Mouse (Mus musculus): ENCODE data around the gene Dupd1. TPM values are rescaled to one million over a fixed set of nuclear protein-coding genes. Genes with fewer than 3 reads are reported as not detected.

The Dupd1 gene
- polyA plus RNA-seq, 1 experiment from 2014 or later: 0.24 TPM

DNA sequence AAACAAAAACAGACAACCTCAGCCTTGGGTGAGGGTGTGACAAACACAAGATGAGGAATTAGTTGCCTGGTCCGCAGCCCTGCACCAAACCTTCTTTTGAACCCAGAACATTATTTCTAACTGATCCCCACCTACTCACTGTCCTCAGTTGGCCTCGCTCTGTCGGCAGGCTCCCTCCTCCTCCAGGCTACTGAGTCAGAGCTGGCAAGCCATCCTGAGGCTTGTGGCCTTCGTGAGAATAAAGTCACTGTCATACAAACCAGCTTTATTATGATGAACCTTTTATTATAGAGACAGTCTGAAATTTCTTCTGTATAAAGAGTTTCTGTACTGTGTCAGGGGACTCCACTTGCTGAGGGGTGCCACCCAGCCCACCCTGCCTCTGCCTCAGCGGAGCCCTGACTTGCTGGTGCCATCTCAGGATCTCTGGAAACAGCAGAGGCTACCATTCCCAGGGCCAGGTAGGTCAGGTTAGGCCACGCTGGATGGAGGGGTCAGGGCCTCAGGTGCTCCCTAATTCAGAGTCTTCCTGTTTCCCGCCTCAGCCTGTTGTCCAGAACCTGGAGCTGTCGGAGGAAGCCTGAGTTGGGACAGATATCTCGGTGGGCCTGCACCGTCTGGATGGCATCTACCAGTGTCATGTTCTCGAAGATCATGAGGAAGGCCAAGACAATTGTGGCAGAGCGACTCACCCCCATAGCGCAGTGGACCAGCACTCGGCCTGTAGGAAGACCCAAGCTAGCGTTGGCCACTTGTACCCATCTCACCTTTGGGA is 18.9 kb upstream of the Dupd1 start:
- Histone ChIP-seq H3K4me1 (replicated peaks; ENCODE audit: control insufficient read depth, insufficient read depth, low read length) (no peaks in the 10 kb centered on the region), H3K9ac (replicated peaks; ENCODE audit: low read depth, low read length) (no peak overlapping the region), H3K27ac (ENCODE audit: low read length) (no peak overlapping the region), H3K4me2 (ENCODE audit: low read length) (no peak overlapping the region), H3K9me3 (ENCODE audit: control insufficient read depth, low read length) (peaks cover 3% of the 10 kb centered on the region; the same call in 1 of the 2 replicates), H3K36me3 (ENCODE audit: control insufficient read depth, insufficient read depth) (no peaks in the 10 kb centered on the region), H3K27me3 (replicated peaks; ENCODE audit: control insufficient read depth, insufficient read depth, low read length) (no peaks in the 10 kb centered on the region), H3K4me3 (replicated peaks; ENCODE audit: low read length) (no peak overlapping the region)
- no peak for ATAC-seq
- 92% methylated on average over 15 of the region's 15 CpGs for WGBS

DNA sequence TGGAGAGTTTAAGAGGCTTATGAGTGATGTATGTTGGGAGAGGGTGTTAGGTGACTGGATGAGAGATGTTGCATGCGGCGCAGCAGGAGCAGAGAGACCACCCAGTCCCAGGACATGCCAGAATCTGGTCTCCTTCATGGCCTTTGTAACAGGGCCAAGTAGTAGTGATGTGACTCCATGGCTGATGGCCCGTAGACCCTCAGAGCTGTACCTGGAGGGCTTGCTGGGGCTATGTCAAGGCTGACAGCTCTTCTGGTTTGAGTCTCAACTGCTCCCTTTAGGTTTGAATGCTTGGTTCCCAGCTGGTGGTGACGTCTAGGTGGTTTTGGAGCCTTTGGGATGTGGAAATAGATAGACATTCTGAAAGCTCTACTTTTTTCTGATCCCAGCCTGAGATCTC is 15.6 kb upstream of the Dupd1 start:
- ATAC-seq: no peak
- no peak overlapping the region for H3K9ac ChIP-seq (replicated peaks; ENCODE audit: low read depth, low read length)
- 89% methylated on average over 4 of the region's 4 CpGs for WGBS

DNA sequence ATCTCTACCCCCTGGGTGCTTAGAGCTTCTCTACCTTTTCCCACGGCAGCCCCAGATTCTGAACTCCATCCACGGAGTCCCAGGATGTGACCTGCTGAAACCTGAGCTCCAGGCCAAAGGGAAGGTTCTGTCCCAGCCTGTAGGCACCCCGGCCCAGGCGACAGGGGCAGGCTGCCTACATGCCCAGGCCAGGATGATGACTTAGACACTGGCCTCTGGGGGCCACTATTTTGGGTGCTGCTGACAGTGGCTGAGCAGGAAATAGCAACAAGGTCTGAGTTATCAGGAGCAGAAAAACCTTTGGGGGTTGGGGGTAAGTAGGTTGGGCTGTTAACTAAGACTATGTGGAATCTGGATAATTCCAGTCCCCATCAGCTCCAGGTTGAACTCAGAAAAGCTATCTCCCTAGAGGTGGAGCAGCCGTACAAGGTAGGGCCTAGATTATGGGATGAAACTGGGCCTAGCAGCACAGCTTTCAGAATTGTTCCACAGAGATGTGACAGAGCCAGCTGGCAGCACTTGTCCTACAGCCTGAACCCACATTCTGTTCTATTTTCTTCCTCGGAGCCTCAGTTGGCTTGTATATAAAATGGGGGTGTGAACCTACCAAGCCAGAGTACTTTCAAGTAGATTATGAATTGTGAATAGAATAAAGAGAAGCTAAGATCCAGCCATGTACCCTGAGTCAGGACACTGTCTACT is 14.8 kb upstream of the Dupd1 start:
- WGBS: 78% methylated on average over 6 of the region's 6 CpGs

More for the DNA sequence above, 15.6 kb upstream of the Dupd1 start:
- Histone ChIP-seq H3K27me3 (replicated peaks; ENCODE audit: control insufficient read depth, insufficient read depth, low read length) (no peaks in the 10 kb centered on the region), H3K36me3 (ENCODE audit: control insufficient read depth, insufficient read depth) (no peaks in the 10 kb centered on the region), H3K4me3 (replicated peaks; ENCODE audit: low read length) (no peak overlapping the region), H3K4me1 (replicated peaks; ENCODE audit: control insufficient read depth, insufficient read depth, low read length) (no peaks in the 10 kb centered on the region), H3K27ac (ENCODE audit: low read length) (no peak overlapping the region), H3K4me2 (ENCODE audit: low read length) (no peak overlapping the region), H3K9me3 (ENCODE audit: control insufficient read depth, low read length) (peaks cover 3% of the 10 kb centered on the region; the same call in 1 of the 2 replicates)

GRCm38 (mm10) chr14:21722021-21722698 is 7.8 kb upstream of the Dupd1 start:
- H3K36me3 ChIP-seq (ENCODE audit: control insufficient read depth, insufficient read depth): no peaks in the 10 kb centered on the region
- H3K9ac ChIP-seq (replicated peaks; ENCODE audit: low read depth, low read length): no peak overlapping the region
- WGBS: 48% methylated on average over 8 of the region's 8 CpGs
- H3K4me2 ChIP-seq (ENCODE audit: low read length): no peak overlapping the region
- H3K27ac ChIP-seq (ENCODE audit: low read length): no peak overlapping the region
- H3K9me3 ChIP-seq (ENCODE audit: control insufficient read depth, low read length): no peaks in the 10 kb centered on the region
- H3K4me3 ChIP-seq (replicated peaks; ENCODE audit: low read length): no peak overlapping the region
- no peaks in the 10 kb centered on the region for H3K27me3 ChIP-seq (replicated peaks; ENCODE audit: control insufficient read depth, insufficient read depth, low read length)
- no peak for ATAC-seq
- H3K4me1 ChIP-seq (replicated peaks; ENCODE audit: control insufficient read depth, insufficient read depth, low read length): peaks cover 8% of the 10 kb centered on the region

More for the DNA sequence above, 14.8 kb upstream of the Dupd1 start:
- Histone ChIP-seq H3K4me3 (replicated peaks; ENCODE audit: low read length) (no peak overlapping the region), H3K4me1 (replicated peaks; ENCODE audit: control insufficient read depth, insufficient read depth, low read length) (no peaks in the 10 kb centered on the region), H3K27me3 (replicated peaks; ENCODE audit: control insufficient read depth, insufficient read depth, low read length) (no peaks in the 10 kb centered on the region), H3K36me3 (ENCODE audit: control insufficient read depth, insufficient read depth) (no peaks in the 10 kb centered on the region), H3K9me3 (ENCODE audit: control insufficient read depth, low read length) (peaks cover 3% of the 10 kb centered on the region; the same call in 1 of the 2 replicates), H3K27ac (ENCODE audit: low read length) (no peak overlapping the region), H3K4me2 (ENCODE audit: low read length) (no peak overlapping the region), H3K9ac (replicated peaks; ENCODE audit: low read depth, low read length) (no peak overlapping the region)
- ATAC-seq: no peak

- H3K4me2 ChIP-seq (ENCODE audit: low read length): no peak overlapping the region
- no peaks in the 10 kb centered on the region for H3K27me3 ChIP-seq (replicated peaks; ENCODE audit: control insufficient read depth, insufficient read depth, low read length)
- 0 out of 2 replicates have a peak, but pooled peaks cover 1% of the 10 kb centered on the region for H3K9me3 ChIP-seq (ENCODE audit: control insufficient read depth, low read length)
- H3K27ac ChIP-seq (ENCODE audit: low read length): no peak overlapping the region
- ATAC-seq: no peak
- no peak overlapping the region for H3K9ac ChIP-seq (replicated peaks; ENCODE audit: low read depth, low read length)
- H3K36me3 ChIP-seq (ENCODE audit: control insufficient read depth, insufficient read depth): no peaks in the 10 kb centered on the region
- WGBS: 86% methylated on average over 4 of the region's 4 CpGs
- peaks cover 8% of the 10 kb centered on the region for H3K4me1 ChIP-seq (replicated peaks; ENCODE audit: control insufficient read depth, insufficient read depth, low read length)
- no peak overlapping the region for H3K4me3 ChIP-seq (replicated peaks; ENCODE audit: low read length)
Measured at GRCm38 (mm10) chr14:21720430-21721205, 6.2 kb upstream of the Dupd1 start.

- peak; percentile 64; the same call in 1 of the 2 replicates for ATAC-seq
- no peak overlapping the region for H3K9ac ChIP-seq (replicated peaks; ENCODE audit: low read depth, low read length)
- H3K4me3 ChIP-seq (replicated peaks; ENCODE audit: low read length): no peak overlapping the region
- H3K27me3 ChIP-seq (replicated peaks; ENCODE audit: control insufficient read depth, insufficient read depth, low read length): no peaks in the 10 kb centered on the region
- no peaks in the 10 kb centered on the region for H3K36me3 ChIP-seq (ENCODE audit: control insufficient read depth, insufficient read depth)
- H3K4me1 ChIP-seq (replicated peaks; ENCODE audit: control insufficient read depth, insufficient read depth, low read length): peaks cover 8% of the 10 kb centered on the region
- WGBS: 36% methylated on average over 17 of the region's 17 CpGs
- 0 out of 2 replicates have a peak, but pooled peaks cover 3% of the 10 kb centered on the region for H3K9me3 ChIP-seq (ENCODE audit: control insufficient read depth, low read length)
- no peak overlapping the region for H3K27ac ChIP-seq (ENCODE audit: low read length)
- H3K4me2 ChIP-seq (ENCODE audit: low read length): no peak overlapping the region
Measured at GRCm38 (mm10) chr14:21719646-21720383, 5.4 kb upstream of the Dupd1 start.

GRCm38 (mm10) chr14:21711231-21711630 is 3.1 kb downstream of the Dupd1 start:
- no peak overlapping the region for H3K4me3 ChIP-seq (replicated peaks; ENCODE audit: low read length)
- no peak overlapping the region for H3K9ac ChIP-seq (replicated peaks; ENCODE audit: low read depth, low read length)
- WGBS: 65% methylated on average over 2 of the region's 2 CpGs
- 0 out of 2 replicates have a peak, but pooled peaks cover 3% of the 10 kb centered on the region for H3K9me3 ChIP-seq (ENCODE audit: control insufficient read depth, low read length)
- no peaks in the 10 kb centered on the region for H3K27me3 ChIP-seq (replicated peaks; ENCODE audit: control insufficient read depth, insufficient read depth, low read length)
- no peaks in the 10 kb centered on the region for H3K36me3 ChIP-seq (ENCODE audit: control insufficient read depth, insufficient read depth)
- peaks cover 9% of the 10 kb centered on the region for H3K4me1 ChIP-seq (replicated peaks; ENCODE audit: control insufficient read depth, insufficient read depth, low read length)
- no peak overlapping the region for H3K27ac ChIP-seq (ENCODE audit: low read length)
- ATAC-seq: no peak
- H3K4me2 ChIP-seq (ENCODE audit: low read length): no peak overlapping the region

DNA sequence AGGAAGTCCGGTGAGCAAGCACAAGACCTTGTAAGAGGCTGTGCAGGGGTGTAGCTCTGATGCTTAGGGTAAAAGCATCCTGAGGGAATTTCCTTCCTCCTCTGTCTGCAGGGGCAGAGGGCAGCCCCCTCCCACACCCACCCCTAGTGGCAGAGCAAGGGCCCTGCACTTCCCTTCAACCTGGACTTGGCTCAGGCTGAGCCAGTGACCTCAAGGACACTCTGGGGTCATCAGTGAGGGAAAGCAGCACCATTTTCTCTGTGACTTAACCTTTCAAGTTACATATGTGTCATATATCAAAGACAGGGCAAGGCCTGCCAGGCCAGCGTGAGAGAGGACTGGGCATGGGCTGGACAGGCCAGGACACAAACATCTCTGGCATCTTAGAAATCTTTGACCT is 4.8 kb downstream of the Dupd1 start:
- Histone ChIP-seq H3K9me3 (ENCODE audit: control insufficient read depth, low read length) (no peaks in the 10 kb centered on the region), H3K4me2 (ENCODE audit: low read length) (no peak overlapping the region), H3K27ac (ENCODE audit: low read length) (no peak overlapping the region), H3K4me3 (replicated peaks; ENCODE audit: low read length) (no peak overlapping the region), H3K9ac (replicated peaks; ENCODE audit: low read depth, low read length) (no peak overlapping the region), H3K27me3 (replicated peaks; ENCODE audit: control insufficient read depth, insufficient read depth, low read length) (no peaks in the 10 kb centered on the region), H3K4me1 (replicated peaks; ENCODE audit: control insufficient read depth, insufficient read depth, low read length) (peaks cover 9% of the 10 kb centered on the region), H3K36me3 (ENCODE audit: control insufficient read depth, insufficient read depth) (no peaks in the 10 kb centered on the region)
- 61% methylated on average over 2 of the region's 2 CpGs for WGBS
- no peak for ATAC-seq

Measured in forebrain, embryonic 16.5 days (tissue).